In genomic region chr15:52928408-52928807, GRCm38 (mm10) we compare ENCODE assay signal across 9 mouse cellular contexts.
DNase-seq lines count a peak whose midpoint lies in the region; ATAC-seq lines count a peak whose summit lies in the region.
"Had no signal": no experiment of that assay in that cellular context is flagged by ENCODE, and none has a peak within 500 bp of the region (broad histone marks: within the 10 kb centered on the region; RNA-seq: fewer than 3 reads in every experiment).

No protein-coding gene starts in this region.

- intact Hi-C loops in gastrocnemius, postnatal 36 days (cut with DNase I), result no loop called here

- no peak for ATAC-seq in megakaryocyte, adult 5-6 weeks (ENCODE audit: poor library complexity, severe bottlenecking)

- DNase-seq in gastrocnemius, adult 18-20 months (ENCODE audit: low spot score), result peak; percentile 1
- DNase-seq in gastrocnemius, postnatal 36 days, result no peak
- peak; percentile 7 for DNase-seq in thymus, postnatal 25 days
- no peak for DNase-seq in thymus, postnatal 4 days
- peak; percentile 92 for DNase-seq in fibroblast of lung, adult 2 months (ENCODE audit: low read depth)
- no peak for DNase-seq in retina, postnatal 1 day
- no peak for DNase-seq in lung, postnatal 4 days
- DNase-seq: kidney, postnatal 25 days had no signal

Comparison
In these comparisons a context has a peak if more than half of its experiments do, and no peak if none do; other contexts are left out.
1. DNase-seq: peak in gastrocnemius, adult 18-20 months (single experiment), thymus, postnatal 25 days (single experiment) and fibroblast of lung, adult 2 months (single experiment); none in gastrocnemius, postnatal 36 days (0 of 2), thymus, postnatal 4 days (single experiment), retina, postnatal 1 day (single experiment) and lung, postnatal 4 days (0 of 2).